Mouse (Mus musculus) R1 (cell line): ENCODE measurements at regions not wholly inside any gene's neighbourhood (a gene's known extent, or its start where the extent isn't known, plus 50 kb on each side); places are given as distances from the start of the nearest gene placed in this dataset.

ENCODE experiments used
- DNase-seq: peaks from one replicate; pipeline ENCODE4 v3.0.0-alpha.2; 2018; ENCODE audit warnings: low read depth, low spot score

- DNase-seq: no peak
Observed at GRCm38 (mm10) chr15:65646470-65646869, 631.8 kb upstream of the Gm21961 start.

- DNase-seq: no peak
Observed at GRCm38 (mm10) chr15:65639484-65639883, 624.8 kb upstream of the Gm21961 start.

- DNase-seq: peak; percentile 65
Observed at GRCm38 (mm10) chr15:65637520-65638184, 622.9 kb upstream of the Gm21961 start.

- DNase-seq: no peak
Observed at GRCm38 (mm10) chr15:65632440-65632839, 617.7 kb upstream of the Gm21961 start.

GRCm38 (mm10) chr15:65630476-65630875 lies 615.8 kb upstream of the Gm21961 start:
- no peak for DNase-seq

- no peak for DNase-seq
Observed at GRCm38 (mm10) chr15:65592718-65593477, 578.2 kb upstream of the Gm21961 start.

GRCm38 (mm10) chr15:65585566-65585965 lies 570.9 kb upstream of the Gm21961 start:
- DNase-seq: peak; percentile 10

- DNase-seq: no peak
Observed at GRCm38 (mm10) chr15:65579353-65579752, 564.6 kb upstream of the Gm21961 start.

GRCm38 (mm10) chr15:65567931-65568330 lies 553.2 kb upstream of the Gm21961 start:
- DNase-seq: no peak

- no peak for DNase-seq
Observed at GRCm38 (mm10) chr15:65557846-65558835, 543.4 kb upstream of the Gm21961 start.

GRCm38 (mm10) chr15:65549046-65549445 lies 534.3 kb upstream of the Gm21961 start:
- no peak for DNase-seq

- no peak for DNase-seq
Observed at GRCm38 (mm10) chr15:65535606-65536005, 520.9 kb upstream of the Gm21961 start.

- no peak for DNase-seq
Observed at GRCm38 (mm10) chr15:65532241-65532640, 517.5 kb upstream of the Gm21961 start.

- DNase-seq: no peak
Observed at GRCm38 (mm10) chr15:65502656-65503055, 488.0 kb upstream of the Gm21961 start.

- DNase-seq: no peak
Observed at GRCm38 (mm10) chr15:65478940-65479339, 464.2 kb upstream of the Gm21961 start.

- no peak for DNase-seq
Observed at GRCm38 (mm10) chr15:65455203-65455816, 440.6 kb upstream of the Gm21961 start.

GRCm38 (mm10) chr15:65452258-65453028 lies 437.7 kb upstream of the Gm21961 start:
- DNase-seq: no peak

- DNase-seq: no peak
Observed at GRCm38 (mm10) chr15:65419736-65420135, 405.0 kb upstream of the Gm21961 start.
